Mouse (Mus musculus) granulocyte monocyte progenitor cell, adult 5-6 weeks (primary cell): ENCODE results near the gene Ubn1. TPM values are rescaled to one million over a fixed set of nuclear protein-coding genes. Genes with fewer than 3 reads are reported as not detected.

Source experiments
- ATAC-seq: replicated peaks from 2 replicates; pipeline ENCODE4 v1.8.0; 2016; ENCODE audit warnings: mild to moderate bottlenecking, moderate TSS enrichment, inconsistent platforms; ENCODE audit not compliant: poor library complexity, severe bottlenecking
- total RNA-seq, 2 experiments: library from RNA; stranded (forward) in 1 of 2; stranded (reverse) in 1 of 2; fragments of 200-712, 200-1000 nt in 1 of 2; fragments of >200 nt in 1 of 2; fragmentation: Nextera tagmentation in 1 of 2; gene quantifications; 2 replicates each; pipeline ENCODE4 v1.2.3; 2014 to 2017

Ubn1 gene
- total RNA-seq (2014; fragmentation: Nextera tagmentation) (51.8 and 54.2 TPM in 2 replicates), total RNA-seq (2017) (44.3 and 48.4 TPM in 2 replicates)

- ATAC-seq: peak; percentile 89
Measured at GRCm38 (mm10) chr16:5049774-5050234, at the start of gene Ubn1, which contains the start of gene Glyr1. Ubn1 (plus strand) TSS chr16:5050057. Glyr1 (minus strand) TSS chr16:5049863.

GRCm38 (mm10) chr16:5000611-5001010, 49.2 kb upstream of the Ubn1 start:
- ATAC-seq: no peak

- ATAC-seq: no peak
Measured at GRCm38 (mm10) chr16:5007067-5007466, 42.8 kb upstream of the Ubn1 start, which contains the start of gene Smim22. Smim22 (plus strand) TSS chr16:5007288.

GRCm38 (mm10) chr16:5007492-5007891, 42.4 kb upstream of the Ubn1 start:
- ATAC-seq: no peak

GRCm38 (mm10) chr16:5008076-5008475, 41.8 kb upstream of the Ubn1 start:
- no peak for ATAC-seq

GRCm38 (mm10) chr16:5010371-5010935, 39.4 kb upstream of the Ubn1 start:
- no peak for ATAC-seq

GRCm38 (mm10) chr16:5011285-5011684, 38.6 kb upstream of the Ubn1 start:
- peak; percentile 49 for ATAC-seq

GRCm38 (mm10) chr16:5012036-5013005, 37.5 kb upstream of the Ubn1 start:
- no peak for ATAC-seq

GRCm38 (mm10) chr16:5013054-5013838, 36.6 kb upstream of the Ubn1 start, which contains the start of gene Rogdi:
Rogdi (minus strand) TSS chr16:5013553.
- peak; percentile 86 for ATAC-seq

GRCm38 (mm10) chr16:5014578-5014977, 35.3 kb upstream of the Ubn1 start:
- no peak for ATAC-seq

GRCm38 (mm10) chr16:5024021-5024420, 25.8 kb upstream of the Ubn1 start:
- no peak for ATAC-seq

GRCm38 (mm10) chr16:5029847-5030246, 20.0 kb upstream of the Ubn1 start:
- peak; percentile 65 for ATAC-seq

GRCm38 (mm10) chr16:5035591-5035990, 14.3 kb upstream of the Ubn1 start:
- ATAC-seq: no peak

- ATAC-seq: no peak
Measured at GRCm38 (mm10) chr16:5036649-5037234, 13.1 kb upstream of the Ubn1 start.

GRCm38 (mm10) chr16:5045322-5045721, 4.5 kb upstream of the Ubn1 start:
- ATAC-seq: no peak

- peak; percentile 44 for ATAC-seq
Measured at GRCm38 (mm10) chr16:5049182-5049773, 579 bp upstream of the Ubn1 start.

- peak; percentile 15 for ATAC-seq
Measured at GRCm38 (mm10) chr16:5050251-5051110, 624 bp downstream of the Ubn1 start.

GRCm38 (mm10) chr16:5058114-5058513, 8.3 kb downstream of the Ubn1 start:
- peak; percentile 59 for ATAC-seq

- ATAC-seq: peak; percentile 46; the same call in 1 of the 2 replicates
Measured at GRCm38 (mm10) chr16:5063472-5063871, 13.6 kb downstream of the Ubn1 start.
